Mouse (Mus musculus): ENCODE data around the gene Ttc33. TPM values are rescaled to one million over a fixed set of nuclear protein-coding genes. Genes with fewer than 3 reads are reported as not detected.

Ttc33 gene
- polyA plus RNA-seq (2012; rRNA removed), result 31.0 and 38.4 TPM in 2 replicates

- peak; percentile 62 for DNase-seq (ENCODE audit: low spot score)
These were observed at the start of gene Ttc33 for GRCm38 (mm10) chr15:5185366-5186292. Ttc33 (plus strand) TSS chr15:5185525.

GRCm38 (mm10) chr15:5138021-5138856, 47.1 kb upstream of the Ttc33 start:
- DNase-seq (ENCODE audit: low spot score), result no peak

GRCm38 (mm10) chr15:5139366-5139765, 46.0 kb upstream of the Ttc33 start:
- no peak for DNase-seq (ENCODE audit: low spot score)

- no peak for DNase-seq (ENCODE audit: low spot score)
These were observed 45.5 kb upstream of the Ttc33 start for GRCm38 (mm10) chr15:5139863-5140262.

GRCm38 (mm10) chr15:5140357-5140756, 45.0 kb upstream of the Ttc33 start:
- DNase-seq (ENCODE audit: low spot score), result no peak

- DNase-seq (ENCODE audit: low spot score), result no peak
These were observed 43.3 kb upstream of the Ttc33 start for GRCm38 (mm10) chr15:5142047-5142446.

GRCm38 (mm10) chr15:5142714-5143113, 42.6 kb upstream of the Ttc33 start:
- no peak for DNase-seq (ENCODE audit: low spot score)

GRCm38 (mm10) chr15:5143361-5144020, 41.8 kb upstream of the Ttc33 start, which contains the start of gene Prkaa1:
Prkaa1 (plus strand) TSS chr15:5143861.
- DNase-seq (ENCODE audit: low spot score), result peak; percentile 71

- peak; percentile 66 for DNase-seq (ENCODE audit: low spot score)
These were observed 41.1 kb upstream of the Ttc33 start for GRCm38 (mm10) chr15:5144021-5144778.

- no peak for DNase-seq (ENCODE audit: low spot score)
These were observed 40.0 kb upstream of the Ttc33 start for GRCm38 (mm10) chr15:5145196-5145945.

- DNase-seq (ENCODE audit: low spot score), result no peak
These were observed 36.1 kb upstream of the Ttc33 start for GRCm38 (mm10) chr15:5149187-5149586.

GRCm38 (mm10) chr15:5152171-5152570, 33.2 kb upstream of the Ttc33 start:
- no peak for DNase-seq (ENCODE audit: low spot score)

GRCm38 (mm10) chr15:5154621-5155020, 30.7 kb upstream of the Ttc33 start:
- DNase-seq (ENCODE audit: low spot score), result no peak

- DNase-seq (ENCODE audit: low spot score), result no peak
These were observed 30.2 kb upstream of the Ttc33 start for GRCm38 (mm10) chr15:5155093-5155492.

GRCm38 (mm10) chr15:5156355-5156754, 29.0 kb upstream of the Ttc33 start:
- no peak for DNase-seq (ENCODE audit: low spot score)

GRCm38 (mm10) chr15:5157386-5157785, 27.9 kb upstream of the Ttc33 start:
- no peak for DNase-seq (ENCODE audit: low spot score)

- no peak for DNase-seq (ENCODE audit: low spot score)
These were observed 26.5 kb upstream of the Ttc33 start for GRCm38 (mm10) chr15:5158827-5159226.

GRCm38 (mm10) chr15:5165121-5165773, 20.1 kb upstream of the Ttc33 start:
- no peak for DNase-seq (ENCODE audit: low spot score)

GRCm38 (mm10) chr15:5173217-5173820, 12.0 kb upstream of the Ttc33 start:
- no peak for DNase-seq (ENCODE audit: low spot score)
